Mouse (Mus musculus) forebrain, embryonic 10.5 days (tissue): Measurements from ENCODE around the gene Rap1gap2. TPM values are rescaled to one million over a fixed set of nuclear protein-coding genes. Genes with fewer than 3 reads are reported as not detected.

Experiments used
- DNase-seq: peaks from one replicate; pipeline ENCODE4 v3.0.0-alpha.2; 2017; ENCODE audit warnings: low spot score; ENCODE audit errors: extremely low spot score
- H3K27ac ChIP-seq: fragments of 300-500 bp; sonication (generic); 2 replicates; pipeline ENCODE4 v1.5.1; 2016; ENCODE audit warnings: mild to moderate bottlenecking
- H3K27me3 ChIP-seq: fragments of 300-500 bp; sonication (generic); 2 replicates; pipeline ENCODE4 v1.6.1; 2016; ENCODE audit warnings: mild to moderate bottlenecking; ENCODE audit not compliant: poor library complexity, severe bottlenecking
- H3K36me3 ChIP-seq: fragments of 300-500 bp; sonication (generic); replicated peaks from 2 replicates; pipeline ENCODE4 v1.6.1; 2016; ENCODE audit warnings: mild to moderate bottlenecking, moderate library complexity
- H3K4me1 ChIP-seq: fragments of 300-500 bp; sonication (generic); 2 replicates; pipeline ENCODE4 v1.6.1; 2016
- H3K4me3 ChIP-seq: fragments of 300-500 bp; sonication (generic); 2 replicates; pipeline ENCODE4 v1.5.1; 2016; ENCODE audit warnings: mild to moderate bottlenecking, moderate library complexity
- H3K9me3 ChIP-seq: fragments of 300-500 bp; sonication (generic); 2 replicates; pipeline ENCODE4 v1.6.1; 2016; ENCODE audit warnings: mild to moderate bottlenecking, moderate library complexity
- WGBS: fragments of 180-500 bp; shearing (Covaris S2); methylation state at CpG from one replicate; pipeline ENCODE4 v1.1.7; 2016; 5-methylcytosine and 5-hydroxymethylcytosine counted together
- polyA plus RNA-seq: library from polyadenylated mRNA; unstranded; fragments of >200 nt; fragmentation: Nextera tagmentation; extraction: Ambion mirVana; gene quantifications from 2 replicates; pipeline ENCODE4 v1.2.1, GENCODE M21; 2016

Rap1gap2 gene
- polyA plus RNA-seq, 1 experiment from 2014 or later: 0.66 TPM

DNA sequence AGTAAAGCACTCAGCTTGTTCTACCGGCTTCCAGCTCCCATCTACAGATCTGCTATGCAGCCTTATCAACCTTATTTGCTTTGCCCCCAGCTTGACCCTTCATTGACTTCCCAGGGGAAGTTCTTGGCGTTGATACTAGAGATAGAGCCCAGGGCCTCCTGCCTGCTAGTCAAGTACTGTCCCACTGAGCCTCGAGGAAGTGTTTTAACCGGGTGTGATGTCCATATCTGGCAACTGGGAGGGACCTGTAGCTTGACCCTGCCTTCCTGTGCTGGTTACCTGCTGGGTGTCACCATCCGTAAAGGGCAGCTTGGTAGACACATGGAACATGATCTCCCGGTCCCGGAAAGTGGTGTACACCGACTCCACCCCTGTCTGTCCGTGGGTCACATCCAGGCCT lies 196.6 kb downstream of the Rap1gap2 start:
- Histone ChIP-seq H3K9me3 (no peaks in the 10 kb centered on the region), H3K36me3 (no peaks in the 10 kb centered on the region), H3K4me3 (no peak overlapping the region), H3K27me3 (no peaks in the 10 kb centered on the region), H3K27ac (no peak overlapping the region), H3K4me1 (peaks cover 16% of the 10 kb centered on the region)
- no peak for DNase-seq
- WGBS: 82% methylated on average over 9 of the region's 9 CpGs

DNA sequence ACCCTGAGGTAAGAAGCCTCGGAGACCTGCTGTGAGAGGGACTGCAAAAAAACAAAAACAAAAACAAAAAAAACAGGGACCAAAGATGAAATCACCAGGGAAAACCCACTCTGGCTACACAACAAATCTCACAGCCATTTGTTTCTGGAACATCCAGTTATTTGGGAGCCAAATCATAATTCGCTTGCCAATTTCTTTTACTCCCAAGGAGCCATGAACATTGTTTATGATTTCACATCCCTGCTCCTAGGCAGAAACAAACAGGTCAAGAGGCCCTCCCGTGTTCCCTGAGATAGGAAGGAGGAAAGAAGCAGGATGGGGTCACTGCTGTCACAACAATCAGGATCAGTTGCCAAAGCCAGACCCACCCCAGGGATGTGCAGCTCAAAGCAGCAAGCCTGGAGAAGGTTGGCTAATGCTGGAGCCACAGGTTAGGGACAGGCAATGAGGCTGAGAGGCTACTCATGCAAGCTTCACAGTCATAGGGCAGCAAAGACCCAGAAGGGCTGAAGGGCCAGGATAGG lies 197.2 kb downstream of the Rap1gap2 start:
- H3K4me1 ChIP-seq: peaks cover 22% of the 10 kb centered on the region
- no peaks in the 10 kb centered on the region for H3K9me3 ChIP-seq
- H3K27me3 ChIP-seq: no peaks in the 10 kb centered on the region
- no peak overlapping the region for H3K4me3 ChIP-seq
- DNase-seq: no peak
- WGBS: 82% methylated on average over 3 of the region's 3 CpGs
- H3K27ac ChIP-seq: no peak overlapping the region
- H3K36me3 ChIP-seq: no peaks in the 10 kb centered on the region

DNA sequence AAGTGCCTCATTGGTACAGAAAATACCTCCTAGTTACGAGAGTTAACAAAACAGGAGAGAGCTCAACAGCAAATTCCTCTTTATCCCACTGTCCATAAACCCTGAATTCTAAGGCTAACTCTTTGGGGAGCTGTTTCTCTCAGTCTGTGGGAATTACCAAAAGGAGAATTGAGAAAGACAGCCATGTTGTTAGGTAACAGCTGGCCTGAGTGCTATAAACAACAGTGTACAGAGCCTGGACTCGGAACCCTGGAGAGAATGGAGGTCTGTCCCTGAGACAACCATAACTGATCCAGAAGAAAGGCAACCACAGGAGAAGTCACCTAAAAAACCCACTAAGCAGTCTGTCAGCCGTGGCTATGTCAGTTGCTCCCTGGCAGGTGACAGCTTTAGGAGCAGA lies 198.3 kb downstream of the Rap1gap2 start:
- Histone ChIP-seq H3K9me3 (no peaks in the 10 kb centered on the region), H3K27ac (no peak overlapping the region), H3K36me3 (no peaks in the 10 kb centered on the region), H3K4me3 (no peak overlapping the region), H3K27me3 (no peaks in the 10 kb centered on the region), H3K4me1 (peaks cover 22% of the 10 kb centered on the region)
- DNase-seq: no peak
- 89% methylated on average over 3 of the region's 3 CpGs for WGBS

DNA sequence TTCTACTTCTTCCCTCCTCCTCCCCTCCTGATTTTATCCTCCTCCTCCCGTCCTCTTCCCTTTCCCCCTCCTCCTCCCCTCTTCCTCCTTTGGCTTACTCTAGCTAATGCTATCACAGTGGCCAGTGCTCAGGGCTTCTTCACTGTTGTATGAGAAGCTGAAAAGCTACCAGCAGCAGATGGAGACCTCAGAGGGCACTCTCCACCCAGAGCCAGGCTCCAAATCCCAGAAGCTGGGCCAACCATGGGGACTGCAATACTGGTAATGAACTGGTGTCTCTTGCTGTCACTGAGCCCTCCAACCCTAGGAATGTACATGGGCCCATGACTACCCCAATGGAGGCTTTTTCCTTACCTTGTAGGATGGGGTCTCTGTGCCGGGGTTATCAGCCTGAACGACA lies 198.8 kb downstream of the Rap1gap2 start:
- Histone ChIP-seq H3K9me3 (no peaks in the 10 kb centered on the region), H3K27ac (no peak overlapping the region), H3K27me3 (no peaks in the 10 kb centered on the region), H3K4me1 (peaks cover 22% of the 10 kb centered on the region), H3K36me3 (no peaks in the 10 kb centered on the region), H3K4me3 (no peak overlapping the region)
- no peak for DNase-seq
- WGBS: 63% methylated on average over 3 of the region's 3 CpGs

DNA sequence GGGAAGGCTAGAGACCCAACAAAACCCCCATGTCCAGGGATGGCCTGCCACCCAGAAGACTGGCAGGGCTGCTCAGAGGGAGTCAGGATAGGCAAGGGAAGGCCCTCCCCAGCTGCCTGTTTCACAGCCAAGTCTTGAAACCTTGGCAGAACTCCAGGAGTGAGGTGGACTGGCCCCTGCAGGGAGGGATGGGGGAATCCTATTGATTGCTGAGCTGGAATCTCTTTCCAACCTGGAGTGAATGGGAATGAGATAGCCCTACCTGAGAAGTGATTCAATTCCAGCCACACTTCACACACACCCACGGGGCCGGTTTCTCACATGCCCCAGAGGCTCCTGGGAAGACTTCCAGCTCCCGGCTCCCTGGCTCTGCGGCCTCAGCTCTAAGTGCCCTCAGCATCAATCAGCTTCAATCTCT lies 200.9 kb downstream of the Rap1gap2 start:
- Histone ChIP-seq H3K9me3 (no peaks in the 10 kb centered on the region), H3K4me3 (no peak overlapping the region), H3K27ac (0 out of 2 replicates have a peak overlapping the region, but pooled peaks have one; percentile 20), H3K36me3 (no peaks in the 10 kb centered on the region), H3K4me1 (peaks cover 22% of the 10 kb centered on the region), H3K27me3 (no peaks in the 10 kb centered on the region)
- WGBS: 90% methylated on average over 4 of the region's 4 CpGs
- DNase-seq: no peak

DNA sequence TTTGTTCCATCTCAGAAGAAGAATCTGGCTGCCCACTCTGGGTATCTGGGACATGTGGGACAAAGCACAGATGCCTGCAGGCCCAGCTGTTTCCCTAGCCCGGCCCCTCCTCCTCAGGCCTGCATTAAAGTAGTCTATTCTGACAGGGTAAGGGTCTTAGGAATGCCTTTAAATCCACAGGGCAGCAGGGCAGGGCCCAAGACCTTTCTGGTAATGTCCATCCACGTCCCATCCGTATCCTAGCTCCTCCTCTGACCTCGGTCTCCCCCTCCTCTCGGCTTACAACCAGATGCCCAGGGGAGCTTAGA lies 201.3 kb downstream of the Rap1gap2 start:
- Histone ChIP-seq H3K4me1 (peaks cover 22% of the 10 kb centered on the region), H3K27me3 (no peaks in the 10 kb centered on the region), H3K27ac (0 out of 2 replicates have a peak overlapping the region, but pooled peaks have one; percentile 35), H3K4me3 (no peak overlapping the region), H3K9me3 (no peaks in the 10 kb centered on the region), H3K36me3 (no peaks in the 10 kb centered on the region)
- no peak for DNase-seq
- 63% methylated on average over 5 of the region's 5 CpGs for WGBS

DNA sequence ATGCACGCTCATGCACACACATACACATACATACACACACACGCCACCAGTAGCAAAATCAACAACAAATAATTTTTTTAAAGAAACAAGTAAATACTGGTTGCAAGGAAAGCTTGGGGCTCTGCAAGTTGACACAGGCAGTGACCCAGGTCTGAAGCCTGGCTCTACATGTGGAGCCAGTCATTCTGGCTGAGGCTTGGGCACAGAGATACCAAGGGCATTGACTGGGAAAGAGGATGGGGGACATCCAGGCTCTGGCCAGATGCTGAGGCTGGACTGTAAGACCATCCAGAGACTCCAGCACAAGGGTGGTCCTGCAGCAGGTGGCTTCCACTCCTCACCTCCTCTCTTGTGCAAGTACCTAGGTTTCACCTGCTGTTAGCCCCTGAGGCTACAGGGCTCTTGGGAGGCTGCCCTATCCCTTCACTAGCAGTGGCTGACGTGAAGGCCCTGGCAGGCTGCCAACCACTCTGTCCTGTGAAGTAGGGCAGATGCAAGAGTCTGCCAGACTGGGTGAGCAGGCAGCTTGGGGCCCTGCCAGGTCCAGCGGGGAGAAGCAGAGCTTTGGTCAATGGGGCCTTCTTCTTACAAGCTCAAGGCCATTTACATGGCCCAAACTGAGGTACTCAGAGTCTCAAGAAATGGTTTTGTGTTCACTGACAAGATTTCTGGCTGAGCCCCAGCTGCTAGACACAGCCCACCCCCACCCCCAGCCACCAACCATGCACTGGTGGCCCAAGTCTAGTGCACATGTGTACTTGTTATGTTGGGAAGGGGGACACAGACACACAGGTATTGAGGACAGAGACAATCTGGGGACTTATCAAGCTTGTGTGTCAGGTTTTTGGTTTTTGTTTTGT lies 201.9 kb downstream of the Rap1gap2 start:
- H3K27me3 ChIP-seq: no peaks in the 10 kb centered on the region
- H3K27ac ChIP-seq: peak overlapping the region; percentile 35; the same call in 1 of the 2 replicates
- H3K9me3 ChIP-seq: no peaks in the 10 kb centered on the region
- peaks cover 22% of the 10 kb centered on the region for H3K4me1 ChIP-seq
- no peak overlapping the region for H3K4me3 ChIP-seq
- DNase-seq: no peak
- H3K36me3 ChIP-seq: no peaks in the 10 kb centered on the region
- 84% methylated on average over 4 of the region's 4 CpGs for WGBS

DNA sequence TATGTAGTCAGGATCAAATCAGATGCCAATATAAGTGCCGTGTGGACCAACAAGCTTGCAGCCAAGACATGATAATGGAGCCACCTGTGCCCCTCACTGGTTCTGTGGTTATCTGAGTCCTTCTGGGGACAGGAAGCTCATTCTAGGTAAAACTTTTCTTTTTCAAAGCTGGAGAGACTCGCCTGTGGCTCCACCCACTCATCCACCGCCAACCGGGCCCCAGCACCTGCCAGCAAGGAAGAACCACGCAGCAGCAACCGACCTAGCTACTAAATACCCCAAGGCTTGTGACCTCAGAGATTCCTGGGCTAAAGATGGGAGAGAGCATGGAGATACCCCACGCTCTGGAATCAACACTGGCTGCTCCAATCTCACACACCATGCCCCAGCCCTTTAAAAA lies 205.5 kb downstream of the Rap1gap2 start:
- WGBS: 85% methylated on average over 7 of the region's 7 CpGs
- no peak for DNase-seq
- Histone ChIP-seq H3K27ac (no peak overlapping the region), H3K4me3 (no peak overlapping the region), H3K36me3 (no peaks in the 10 kb centered on the region), H3K27me3 (no peaks in the 10 kb centered on the region), H3K4me1 (peaks cover 12% of the 10 kb centered on the region), H3K9me3 (no peaks in the 10 kb centered on the region)

DNA sequence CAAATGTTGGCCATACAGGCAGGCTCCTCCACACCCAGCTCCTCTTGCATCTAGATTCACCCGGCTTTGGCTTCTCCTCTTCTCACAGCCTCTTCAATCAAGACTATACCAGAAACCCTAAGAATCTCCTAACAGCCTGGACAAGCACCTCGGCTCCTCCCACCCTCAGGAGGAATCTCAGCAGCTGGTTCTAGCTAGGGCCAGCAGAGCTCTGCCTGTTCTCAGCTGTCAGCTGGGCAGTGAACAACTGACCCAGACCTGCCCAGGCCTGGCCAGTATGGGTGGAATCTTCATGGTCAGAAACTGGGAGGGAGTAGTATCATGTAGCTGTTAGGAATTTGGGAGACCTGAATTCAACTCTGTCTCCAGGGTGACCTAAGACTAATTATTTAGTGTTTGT lies 206.5 kb downstream of the Rap1gap2 start:
- H3K4me3 ChIP-seq: no peak overlapping the region
- no peaks in the 10 kb centered on the region for H3K36me3 ChIP-seq
- no peaks in the 10 kb centered on the region for H3K9me3 ChIP-seq
- 74% methylated on average over 2 of the region's 2 CpGs for WGBS
- peaks cover 11% of the 10 kb centered on the region for H3K4me1 ChIP-seq
- no peaks in the 10 kb centered on the region for H3K27me3 ChIP-seq
- H3K27ac ChIP-seq: no peak overlapping the region
- DNase-seq: no peak

DNA sequence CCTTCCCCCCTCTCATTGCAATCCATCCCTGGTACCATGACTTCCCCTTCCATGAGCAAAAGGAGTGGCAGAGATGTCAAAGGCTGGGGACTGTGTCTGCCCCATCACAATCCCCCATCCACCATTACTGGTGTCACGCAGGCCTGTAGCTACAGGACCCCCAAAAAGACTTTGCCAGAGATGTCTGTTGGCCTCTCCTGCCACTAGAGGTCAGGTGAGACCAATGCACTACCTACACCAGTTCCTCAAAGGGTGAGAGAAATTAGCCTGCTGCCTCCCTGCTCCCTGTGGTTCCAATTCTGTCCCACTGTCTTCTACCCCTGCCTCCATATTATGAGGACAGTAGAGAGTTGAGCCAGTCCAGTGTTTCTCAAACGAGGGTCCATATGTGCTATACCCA lies 208.6 kb downstream of the Rap1gap2 start:
- Histone ChIP-seq H3K36me3 (no peaks in the 10 kb centered on the region), H3K9me3 (no peaks in the 10 kb centered on the region), H3K4me1 (peaks cover 4% of the 10 kb centered on the region; the same call in 1 of the 2 replicates), H3K27me3 (no peaks in the 10 kb centered on the region), H3K27ac (no peak overlapping the region), H3K4me3 (no peak overlapping the region)
- no peak for DNase-seq
- WGBS: 49% methylated on average over 2 of the region's 2 CpGs

DNA sequence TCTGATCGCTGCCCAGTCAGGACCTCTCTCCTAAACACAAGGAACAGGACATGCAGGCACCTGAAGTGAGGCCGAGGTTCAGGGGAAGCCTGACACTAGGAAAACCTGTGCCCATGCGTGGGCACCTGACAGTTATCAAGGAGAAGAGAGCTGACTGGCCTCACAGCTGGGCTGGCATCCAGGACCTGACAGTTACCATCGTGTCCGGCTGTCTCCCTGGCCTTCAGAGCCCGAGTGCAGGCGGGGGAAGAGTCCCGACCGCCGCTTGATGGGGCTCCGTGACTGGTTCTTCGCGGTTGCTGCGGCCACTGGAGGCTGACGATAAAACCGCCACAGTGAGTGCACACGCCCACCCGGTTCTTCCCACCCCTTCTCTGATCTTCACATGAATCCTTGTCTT lies 215.1 kb downstream of the Rap1gap2 start:
- H3K9me3 ChIP-seq: no peaks in the 10 kb centered on the region
- H3K27me3 ChIP-seq: peaks cover 15% of the 10 kb centered on the region; the same call in 1 of the 2 replicates
- no peak overlapping the region for H3K4me3 ChIP-seq
- H3K4me1 ChIP-seq: peaks cover 14% of the 10 kb centered on the region
- DNase-seq: no peak
- H3K36me3 ChIP-seq: no peaks in the 10 kb centered on the region
- WGBS: 85% methylated on average over 18 of the region's 18 CpGs
- no peak overlapping the region for H3K27ac ChIP-seq

DNA sequence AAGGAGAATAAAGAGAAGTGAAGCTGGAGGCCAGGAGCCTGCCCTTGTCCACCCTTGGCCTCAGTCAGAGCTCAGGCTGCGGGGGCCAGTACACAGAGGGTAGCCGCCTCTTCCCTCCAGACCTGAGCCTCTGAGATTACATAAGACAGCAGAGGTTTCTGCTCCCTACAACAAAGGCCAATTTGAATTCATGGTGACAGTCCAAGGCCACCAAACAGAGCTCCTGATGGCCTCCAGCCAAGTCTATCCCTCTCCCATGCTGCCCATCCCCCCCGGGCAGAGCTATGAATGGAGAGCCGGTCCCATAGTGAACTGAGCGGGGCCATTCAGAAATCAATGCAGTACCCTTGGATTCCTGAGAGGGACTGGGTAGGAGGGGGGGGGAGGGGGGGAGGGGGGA lies 217.2 kb downstream of the Rap1gap2 start:
- 84% methylated on average over 5 of the region's 5 CpGs for WGBS
- no peak for DNase-seq
- no peaks in the 10 kb centered on the region for H3K9me3 ChIP-seq
- H3K27ac ChIP-seq: no peak overlapping the region
- no peak overlapping the region for H3K4me3 ChIP-seq
- no peaks in the 10 kb centered on the region for H3K36me3 ChIP-seq
- peaks cover 15% of the 10 kb centered on the region; the same call in 1 of the 2 replicates for H3K27me3 ChIP-seq
- H3K4me1 ChIP-seq: peaks cover 10% of the 10 kb centered on the region

DNA sequence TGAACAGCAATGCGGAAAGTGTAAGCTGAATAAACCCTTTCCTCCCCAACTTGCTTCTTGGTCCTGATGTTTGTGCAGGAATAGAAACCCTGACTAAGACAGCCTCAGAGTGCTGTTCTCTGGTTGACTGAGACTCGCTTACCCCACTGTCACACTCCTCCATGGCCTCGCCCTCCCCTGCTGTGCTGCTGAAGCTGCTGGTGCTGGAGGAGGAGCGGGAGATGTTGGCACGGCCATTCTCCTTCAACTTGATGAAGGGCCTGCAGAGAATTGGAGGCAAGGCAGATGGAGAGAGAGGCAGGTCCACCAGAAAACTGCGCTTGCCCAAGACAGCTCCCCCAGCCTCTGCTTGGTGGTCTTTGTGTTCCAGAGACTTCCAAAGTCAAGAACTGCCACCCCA lies 217.8 kb downstream of the Rap1gap2 start:
- Histone ChIP-seq H3K4me3 (no peak overlapping the region), H3K36me3 (no peaks in the 10 kb centered on the region), H3K4me1 (peaks cover 10% of the 10 kb centered on the region), H3K9me3 (no peaks in the 10 kb centered on the region), H3K27ac (0 out of 2 replicates have a peak overlapping the region, but pooled peaks have one; percentile 44), H3K27me3 (peaks cover 15% of the 10 kb centered on the region; the same call in 1 of the 2 replicates)
- DNase-seq: no peak
- WGBS: 75% methylated on average over 6 of the region's 6 CpGs
